Mouse (Mus musculus): ENCODE results near the gene Zmynd8. TPM values are rescaled to one million over a fixed set of nuclear protein-coding genes. Genes with fewer than 3 reads are reported as not detected.

The Zmynd8 gene
- 10 to 100 TPM; 41.2 to 44.8 TPM for total RNA-seq (2021)
- long read RNA-seq, experiment 1, partial matches to known transcripts, result 0 of 9 reads
- long read RNA-seq, experiment 1, other reads (novel, unspliced or antisense), result 9 of 9 reads
- long read RNA-seq, experiment 2, partial matches to known transcripts, result 1 of 2 reads
- long read RNA-seq, experiment 2, other reads (novel, unspliced or antisense), result 1 of 2 reads

- DNase-seq, result no peak
These were observed at the start of gene Zmynd8 for GRCm38 (mm10) chr2:165898202-165899194. Zmynd8 (minus strand) TSS chr2:165899016.

DNA sequence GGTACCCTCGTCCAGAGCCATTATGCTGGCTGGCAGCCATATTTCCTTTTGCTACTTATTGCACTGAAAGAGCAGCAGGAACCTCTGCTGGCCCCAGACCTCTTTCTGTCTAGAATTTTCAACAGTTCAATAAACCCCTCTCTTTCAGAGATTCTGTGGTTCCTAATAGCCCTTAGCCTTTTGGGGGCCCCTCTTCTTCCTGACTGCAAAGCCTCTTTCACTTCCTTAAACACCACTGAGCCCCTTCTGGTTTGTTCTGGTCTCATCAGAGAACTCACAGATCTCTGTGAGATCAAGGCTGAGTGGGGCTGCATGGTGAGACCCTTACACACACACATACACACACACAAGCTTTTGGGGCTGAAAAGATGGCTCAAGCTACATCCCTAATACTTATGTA is 49.2 kb upstream of the Zmynd8 start:
- DNase-seq, result no peak

DNA sequence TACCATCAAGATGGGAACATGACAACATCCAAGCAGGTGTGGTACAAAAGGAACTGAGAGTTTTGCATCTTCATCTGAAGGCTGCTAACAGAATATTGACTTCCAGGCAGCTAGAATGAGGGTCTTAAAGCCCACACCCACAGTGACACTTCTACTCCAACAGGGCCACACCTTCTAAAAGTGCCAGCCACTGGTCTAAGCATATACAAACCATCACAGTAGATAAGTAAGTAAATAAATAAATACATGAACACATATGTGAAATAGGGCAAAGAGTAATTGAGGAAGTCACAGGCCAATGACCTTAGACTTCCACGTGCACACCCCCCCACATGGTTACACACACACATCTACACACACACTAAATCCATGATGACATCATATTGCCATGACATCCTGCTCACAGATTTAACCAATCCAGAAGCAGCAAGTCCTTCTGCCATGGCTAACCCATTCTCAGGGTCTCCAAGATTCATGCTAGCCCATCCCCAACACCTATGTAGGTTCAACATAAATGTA is 47.3 kb upstream of the Zmynd8 start:
- no peak for DNase-seq

GRCm38 (mm10) chr2:165944576-165945351 is 45.9 kb upstream of the Zmynd8 start:
- no peak for DNase-seq

DNA sequence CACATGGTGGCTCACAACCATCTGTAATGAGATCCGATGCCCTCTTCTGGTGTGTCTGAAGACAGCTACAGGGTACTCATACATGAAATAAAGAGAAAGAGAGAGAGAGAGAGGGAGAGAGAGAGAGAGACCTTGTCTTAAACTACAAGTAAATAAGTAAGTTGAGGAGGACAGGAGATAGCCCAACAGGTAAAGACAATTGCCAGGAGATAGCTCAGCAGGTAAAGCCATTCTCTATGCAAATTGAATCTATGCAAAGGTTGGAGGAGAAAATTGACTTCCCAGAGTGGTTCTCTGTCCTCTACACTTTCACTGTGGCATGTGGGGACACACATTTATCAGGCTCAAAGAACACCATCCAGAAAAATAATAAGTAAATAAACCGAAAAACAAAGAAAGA is 44.3 kb upstream of the Zmynd8 start:
- DNase-seq, result no peak

- peak; percentile 80 to 95 for DNase-seq
These were observed 37.3 kb upstream of the Zmynd8 start for GRCm38 (mm10) chr2:165936106-165936505.

DNA sequence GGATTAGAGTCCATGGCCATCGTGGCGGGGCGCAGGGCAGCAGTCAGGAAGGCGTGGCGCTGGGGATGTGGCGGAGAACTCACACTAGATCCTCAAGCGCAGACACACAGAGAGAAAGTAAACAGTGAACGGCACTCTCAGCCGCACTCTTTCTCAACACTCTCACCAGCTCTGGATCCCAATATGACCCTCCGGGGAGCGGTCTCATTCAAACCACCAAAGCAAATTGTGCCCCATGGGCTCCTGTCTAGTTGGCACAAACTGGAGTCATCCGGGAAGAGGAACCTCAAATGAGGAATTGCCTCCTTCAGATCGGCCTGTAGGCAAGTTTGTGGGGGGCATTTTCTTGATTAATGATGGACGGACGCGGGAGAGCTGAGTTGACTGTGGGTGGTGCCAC is 28.9 kb upstream of the Zmynd8 start:
- DNase-seq, result no peak

DNA sequence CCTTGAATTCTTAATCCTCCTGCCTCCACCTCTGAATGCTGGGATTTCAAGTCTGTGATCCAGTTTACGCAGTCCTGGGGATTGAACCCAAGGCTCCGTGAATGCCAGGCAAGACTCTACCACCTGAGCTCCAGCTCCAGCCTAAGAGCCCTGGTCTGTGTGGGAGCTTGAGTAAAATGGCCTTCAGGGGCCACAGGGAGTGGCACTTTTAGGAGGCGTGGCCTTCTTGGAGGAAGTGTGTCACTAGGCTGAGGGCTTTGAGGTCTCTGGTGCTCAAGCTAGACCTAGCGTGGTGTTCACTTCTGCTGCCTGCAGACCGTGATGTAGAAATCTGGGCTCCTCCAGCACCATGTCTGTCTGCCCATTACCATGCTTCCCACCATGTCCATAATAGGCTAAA is 27.4 kb upstream of the Zmynd8 start:
- DNase-seq, result no peak

GRCm38 (mm10) chr2:165925144-165925543 is 26.3 kb upstream of the Zmynd8 start:
- DNase-seq, result no peak

DNA sequence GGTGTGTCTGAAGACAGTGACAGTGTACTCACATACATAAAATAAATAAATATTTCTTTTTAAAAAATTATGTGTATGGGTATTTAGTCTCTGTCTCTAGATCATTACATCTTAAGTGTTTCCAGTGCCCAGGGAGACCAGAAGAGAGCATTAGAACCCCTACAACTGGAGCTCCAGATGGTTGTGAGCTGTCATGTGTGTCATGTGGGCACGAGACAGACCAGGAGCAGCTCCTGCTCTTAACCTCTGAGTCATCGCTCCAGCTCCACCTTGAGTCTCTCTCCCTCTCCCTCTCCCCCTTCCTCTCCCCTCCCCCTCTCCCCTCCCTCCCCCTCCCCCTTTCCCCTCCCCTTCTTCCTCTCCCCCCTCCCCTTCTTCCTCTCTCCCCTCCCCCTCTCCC is 25.9 kb upstream of the Zmynd8 start:
- DNase-seq, result no peak

- DNase-seq, result no peak
These were observed 24.9 kb upstream of the Zmynd8 start for GRCm38 (mm10) chr2:165923715-165924114.

DNA sequence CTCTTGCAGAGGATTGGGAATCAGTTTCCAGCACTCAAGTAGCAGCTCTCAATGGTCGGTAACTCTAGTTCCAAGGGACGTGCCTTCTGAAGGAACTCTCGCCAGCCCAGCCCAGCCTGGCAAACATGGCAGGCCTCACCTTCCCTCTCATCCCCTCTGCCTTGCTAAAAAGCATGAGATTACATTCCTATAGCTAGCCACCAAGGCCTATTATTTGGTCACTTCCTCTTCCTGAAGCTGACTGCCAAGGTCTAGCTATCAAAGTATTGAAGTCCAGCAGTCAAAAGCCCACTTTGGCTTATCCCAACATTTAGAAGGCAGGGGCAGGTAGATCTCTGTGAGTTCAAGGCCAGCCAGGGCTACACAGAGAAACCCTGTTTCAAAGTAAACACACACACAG is 24.2 kb upstream of the Zmynd8 start:
- no peak for DNase-seq

DNA sequence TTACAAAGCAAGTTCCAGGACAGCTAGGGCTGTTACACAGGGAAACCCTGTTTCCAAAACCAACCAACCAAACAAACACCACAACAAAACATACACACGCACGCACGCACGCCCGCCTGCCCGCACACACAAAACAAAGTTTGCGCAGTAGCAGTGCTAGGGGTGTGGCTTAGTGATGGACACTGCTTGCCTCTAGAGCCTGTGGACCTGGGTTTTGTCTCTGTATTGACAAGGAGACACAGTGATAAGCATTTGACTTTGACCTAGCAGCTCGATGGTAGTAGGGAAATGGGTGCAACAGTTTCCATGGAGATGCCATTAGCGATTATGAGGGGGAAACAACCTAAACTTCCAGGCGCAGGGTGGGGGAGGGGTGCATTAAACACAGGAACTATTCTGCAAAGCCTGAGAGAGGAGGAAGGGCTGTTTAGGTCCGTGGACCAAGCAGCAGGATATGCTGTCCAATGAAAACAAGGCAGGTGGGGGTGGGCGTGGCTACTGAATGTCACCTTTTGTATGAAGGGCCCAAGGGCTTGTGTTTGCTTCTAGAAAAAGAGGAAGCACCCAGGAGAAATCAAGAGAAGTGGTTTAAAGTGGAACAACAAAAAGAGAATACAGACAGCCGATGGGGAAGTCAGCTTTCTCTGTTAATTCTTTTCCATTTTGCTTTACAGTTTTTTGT is 23.4 kb upstream of the Zmynd8 start:
- DNase-seq, result no peak

DNA sequence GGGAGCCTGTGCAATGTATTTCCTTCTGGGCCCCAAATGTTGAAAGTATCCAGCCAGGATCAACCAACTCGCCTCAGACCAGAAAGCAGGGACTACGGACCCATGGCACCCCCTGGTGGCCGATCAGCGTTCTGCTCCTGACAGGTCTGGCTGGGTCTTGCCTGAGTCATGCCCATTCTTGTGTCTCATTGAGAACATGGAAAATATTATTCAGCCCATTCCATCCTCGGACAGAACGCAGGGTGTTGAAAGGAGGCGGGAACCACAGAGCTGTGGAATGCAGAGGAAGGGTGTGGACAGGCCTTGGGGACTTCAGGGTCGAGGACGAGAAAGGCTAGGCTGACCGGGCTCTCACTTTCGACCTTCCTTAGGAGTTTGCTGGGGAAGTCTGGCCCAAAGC is 15.5 kb upstream of the Zmynd8 start:
- peak; percentile 97 to 99 for DNase-seq

GRCm38 (mm10) chr2:165913073-165913472 is 14.3 kb upstream of the Zmynd8 start:
- DNase-seq, result no peak

- DNase-seq, result no peak
These were observed 10.9 kb upstream of the Zmynd8 start for GRCm38 (mm10) chr2:165909731-165910130.

GRCm38 (mm10) chr2:165907199-165907598 is 8.4 kb upstream of the Zmynd8 start:
- DNase-seq, result no peak

DNA sequence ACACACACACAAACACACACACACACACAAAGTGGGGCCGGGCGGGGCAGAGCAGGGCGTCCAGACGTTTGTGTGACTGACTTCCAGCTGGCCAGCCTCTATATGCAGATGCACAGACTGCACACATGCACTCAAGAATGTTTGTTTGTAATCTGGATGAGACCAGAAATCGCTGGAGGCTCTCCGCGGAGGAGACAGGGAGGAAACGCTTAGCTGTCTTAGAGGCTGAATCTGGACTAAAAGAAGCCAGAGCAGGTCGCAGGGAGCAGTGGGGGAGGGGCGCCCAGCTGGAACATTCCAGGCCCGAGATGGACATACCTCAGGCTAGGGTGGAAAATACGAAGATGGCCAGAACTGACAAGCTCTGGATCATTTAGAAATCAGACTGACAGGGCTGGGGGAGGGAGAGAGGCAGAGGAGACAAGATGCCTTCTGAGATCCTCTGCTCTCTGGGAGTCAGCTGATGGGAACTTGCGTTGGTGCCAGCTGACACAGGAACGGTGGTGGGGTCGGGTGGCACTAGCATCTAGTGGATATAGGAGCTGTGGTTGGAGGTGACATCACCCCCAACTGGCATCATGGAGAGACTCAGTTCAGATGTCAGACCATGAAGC is 7.6 kb upstream of the Zmynd8 start:
- DNase-seq, result no peak

DNA sequence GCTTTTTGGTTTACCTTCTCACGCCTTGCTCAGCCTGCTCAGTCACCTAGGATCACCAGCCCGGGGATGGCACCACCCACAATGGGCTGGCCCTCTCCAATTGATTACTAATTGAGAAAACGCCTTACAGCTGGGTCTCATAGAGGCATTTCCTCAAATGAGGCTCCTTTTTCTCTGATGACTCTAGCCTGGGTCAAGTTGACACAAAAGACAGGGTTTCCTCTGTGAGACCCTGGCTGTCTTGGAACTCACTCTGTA is 2.2 kb upstream of the Zmynd8 start:
- DNase-seq, result no peak

- DNase-seq, result peak in 1 of 2 experiments; percentile 53
These were observed 1.7 kb upstream of the Zmynd8 start for GRCm38 (mm10) chr2:165900351-165901126.

DNA sequence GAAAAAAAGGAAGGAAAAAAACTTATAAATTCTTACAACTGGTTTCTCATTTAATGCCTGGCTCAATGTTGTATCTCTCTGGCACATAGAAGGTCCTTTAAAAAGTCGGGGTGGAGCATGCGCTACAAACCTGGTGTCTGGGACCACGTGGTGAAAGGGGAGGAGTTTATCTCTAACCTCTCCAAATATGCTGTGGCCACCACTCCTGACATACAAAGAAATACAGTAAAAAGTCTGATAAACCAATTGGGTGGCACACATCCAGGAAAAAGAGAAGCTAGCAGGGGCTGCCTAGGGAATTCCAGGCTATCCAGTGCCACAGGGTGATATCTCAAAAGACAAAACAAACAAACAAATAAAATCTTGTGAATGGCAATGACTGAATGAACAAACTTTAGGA is 1.1 kb upstream of the Zmynd8 start:
- DNase-seq, result peak in 1 of 2 experiments; percentile 51

Data from heart, adult 18-20 months (tissue).